Mouse (Mus musculus): ENCODE results near the gene Irx5.

The Irx5 gene

GRCm38 (mm10) chr8:92360083-92360861, 2.8 kb downstream of the Irx5 start:
- peak; percentile 30 for DNase-seq

- peak; percentile 42 for DNase-seq
Measured at GRCm38 (mm10) chr8:92361546-92362351, 4.3 kb downstream of the Irx5 start.

- no peak for DNase-seq
Measured at GRCm38 (mm10) chr8:92362396-92363115, 5.1 kb downstream of the Irx5 start.

GRCm38 (mm10) chr8:92363217-92364147, 6.1 kb downstream of the Irx5 start:
- peak; percentile 17 for DNase-seq

GRCm38 (mm10) chr8:92364148-92364775, 6.8 kb downstream of the Irx5 start:
- DNase-seq = peak; percentile 85

GRCm38 (mm10) chr8:92364776-92365240, 7.4 kb downstream of the Irx5 start:
- DNase-seq = peak; percentile 21

- peak; percentile 33 for DNase-seq
Measured at GRCm38 (mm10) chr8:92365241-92365943, 8.0 kb downstream of the Irx5 start.

GRCm38 (mm10) chr8:92365944-92366735, 8.7 kb downstream of the Irx5 start:
- no peak for DNase-seq

- peak; percentile 85 for DNase-seq
Measured at GRCm38 (mm10) chr8:92366736-92367267, 9.4 kb downstream of the Irx5 start.

- no peak for DNase-seq
Measured at GRCm38 (mm10) chr8:92379524-92379923, 22.1 kb downstream of the Irx5 start.

- DNase-seq = peak; percentile 32
Measured at GRCm38 (mm10) chr8:92380571-92380970, 23.1 kb downstream of the Irx5 start.

GRCm38 (mm10) chr8:92387893-92388292, 30.5 kb downstream of the Irx5 start:
- no peak for DNase-seq

GRCm38 (mm10) chr8:92404218-92404617, 46.8 kb downstream of the Irx5 start:
- DNase-seq = no peak

- no peak for DNase-seq
Measured at GRCm38 (mm10) chr8:92408092-92408491, 50.7 kb downstream of the Irx5 start.

- no peak for DNase-seq
Measured at GRCm38 (mm10) chr8:92413583-92413982, 56.2 kb downstream of the Irx5 start.

GRCm38 (mm10) chr8:92420666-92421065, 63.2 kb downstream of the Irx5 start:
- no peak for DNase-seq

All from thymus, postnatal 4 days (tissue).